Mouse (Mus musculus) monocyte, adult 2 months (primary cell): ENCODE results near the gene Cdip1.
"Not testable (repeated sequence)": the region's sequence is repeated elsewhere in the genome, so short reads cannot be mapped to it uniquely, and the experiment has no call there.

Experiments
- DNase-seq, 2 experiments: peaks; one replicate each; pipeline ENCODE4 v3.0.0; 2022; ENCODE audit warnings: low spot score in 2 of 2, low read depth in 1 of 2

Gene Cdip1

GRCm38 (mm10) chr16:4773289-4773970 is 16.7 kb downstream of the Cdip1 start:
- no peak for DNase-seq

DNA sequence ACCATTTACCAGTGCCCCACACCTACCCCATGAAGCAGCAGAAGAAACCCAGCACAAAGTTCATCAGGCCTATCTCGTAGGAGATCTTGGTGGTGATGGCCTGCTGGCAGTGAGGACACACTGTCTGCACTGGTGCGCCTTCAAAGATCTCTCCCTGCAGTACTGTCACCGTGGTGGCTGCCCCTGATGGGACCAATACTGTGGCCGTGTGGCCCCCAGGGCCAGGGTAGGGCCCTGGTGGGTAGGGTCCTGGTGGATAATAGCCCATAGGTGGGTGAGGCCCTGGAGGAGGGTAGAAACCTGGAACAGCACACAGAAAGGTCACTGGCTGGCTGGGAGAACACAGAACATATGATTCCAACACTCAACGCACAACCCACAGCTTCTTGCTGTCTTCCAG is 21.4 kb downstream of the Cdip1 start:
- no peak for DNase-seq

DNA sequence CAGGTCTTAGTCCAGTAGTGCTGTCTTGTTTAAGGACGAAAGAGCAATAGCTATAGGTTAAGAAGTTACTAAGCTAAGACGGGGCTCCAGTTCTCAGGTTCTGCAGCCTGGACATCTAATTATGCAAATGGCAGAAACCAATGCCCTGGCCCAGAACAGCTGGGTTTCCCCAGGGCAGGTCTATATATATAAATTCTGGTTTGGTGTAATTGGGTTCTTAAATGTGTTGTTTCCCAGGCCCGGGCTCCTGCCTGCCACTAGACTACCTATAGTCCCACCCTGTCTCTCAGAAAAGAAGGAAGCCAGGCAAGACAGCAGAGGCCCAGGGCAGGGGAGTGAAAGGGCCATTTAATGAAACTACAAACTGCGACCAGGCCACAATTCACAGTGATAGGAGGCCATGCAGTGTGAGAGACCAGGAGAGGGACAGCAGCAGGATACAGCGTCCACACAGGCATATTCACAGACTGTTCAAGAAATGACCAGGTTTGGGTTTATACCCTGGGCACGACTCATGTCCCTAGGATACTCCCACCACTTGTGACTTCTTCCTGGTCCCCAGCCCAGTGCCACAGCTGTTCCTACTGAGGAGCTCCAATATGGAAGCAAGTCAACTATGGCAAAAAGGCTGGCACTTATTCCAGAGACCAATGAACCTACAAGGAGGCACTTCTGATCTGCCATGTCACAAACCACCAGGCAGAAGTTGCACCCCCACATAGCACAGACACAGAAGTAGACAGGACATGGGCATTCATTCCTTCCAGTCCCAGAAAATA is 22.9 kb downstream of the Cdip1 start:
- no peak for DNase-seq

DNA sequence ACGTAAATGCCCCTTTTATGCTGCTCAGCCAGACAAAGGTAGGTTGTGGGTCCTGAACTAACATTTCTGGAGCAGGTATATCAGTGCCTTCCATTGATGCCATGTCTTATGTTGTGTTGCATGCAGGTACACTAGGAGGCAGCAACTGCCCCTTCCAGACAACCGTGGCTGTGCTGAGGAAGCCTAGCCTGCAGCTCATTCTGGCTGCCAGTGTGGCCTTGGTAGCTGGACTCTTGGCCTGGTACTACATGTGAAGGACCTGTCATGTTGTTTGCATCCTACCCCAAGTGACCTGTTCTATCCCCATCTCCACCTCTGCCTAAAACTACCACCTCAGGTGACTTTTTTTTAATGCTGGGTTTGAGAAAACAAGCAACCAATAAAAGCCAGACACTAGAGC is 24.2 kb downstream of the Cdip1 start:
- no peak for DNase-seq

- no peak for DNase-seq
Measured at GRCm38 (mm10) chr16:4763276-4763675, 26.8 kb downstream of the Cdip1 start.

- DNase-seq: no peak
Measured at GRCm38 (mm10) chr16:4762437-4762836, 27.7 kb downstream of the Cdip1 start.

- DNase-seq: not testable (repeated sequence)
Measured at GRCm38 (mm10) chr16:4756660-4757335, 33.3 kb downstream of the Cdip1 start.

DNA sequence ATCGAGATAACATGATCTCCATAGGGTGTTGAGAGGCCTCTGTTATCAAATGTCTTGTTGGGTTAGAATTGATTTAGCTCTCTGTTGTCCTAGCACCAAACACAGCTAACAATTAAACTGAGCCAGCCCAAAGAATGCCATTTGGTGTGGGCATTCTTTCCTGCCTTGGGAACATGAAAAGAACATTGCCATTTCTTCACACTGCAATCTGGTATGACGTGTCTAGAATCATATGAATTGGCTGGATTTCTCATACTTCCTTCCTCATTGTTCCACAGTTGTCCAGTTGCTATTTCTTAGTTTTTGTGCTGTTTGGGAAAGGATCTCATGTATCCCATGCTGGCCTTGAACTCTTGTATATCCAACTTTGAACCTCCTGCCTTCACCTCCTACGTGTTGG is 36.0 kb downstream of the Cdip1 start:
- DNase-seq: no peak

GRCm38 (mm10) chr16:4752155-4752554 is 37.9 kb downstream of the Cdip1 start:
- no peak for DNase-seq

DNA sequence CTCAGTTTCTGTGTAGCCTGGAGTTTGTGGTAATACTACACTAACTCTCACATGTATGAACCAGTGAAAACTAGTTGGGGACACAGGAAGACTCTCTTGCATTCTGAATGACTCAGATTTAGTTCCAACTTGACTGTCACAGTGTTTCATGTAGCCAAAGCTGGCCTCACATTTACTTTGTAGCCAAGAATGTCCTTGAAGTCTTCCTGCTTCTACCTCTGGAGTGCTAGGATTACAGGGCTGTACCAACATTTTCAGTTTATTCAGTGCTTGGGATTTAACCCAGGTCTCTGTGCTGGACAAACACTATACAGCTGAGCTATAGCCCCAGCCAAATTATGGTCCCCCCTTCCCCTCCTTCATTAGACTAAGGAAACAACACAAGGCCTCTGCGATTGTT is 47.9 kb downstream of the Cdip1 start:
- no peak for DNase-seq

- DNase-seq: no peak
Measured at GRCm38 (mm10) chr16:4739994-4740393, 50.1 kb downstream of the Cdip1 start.

DNA sequence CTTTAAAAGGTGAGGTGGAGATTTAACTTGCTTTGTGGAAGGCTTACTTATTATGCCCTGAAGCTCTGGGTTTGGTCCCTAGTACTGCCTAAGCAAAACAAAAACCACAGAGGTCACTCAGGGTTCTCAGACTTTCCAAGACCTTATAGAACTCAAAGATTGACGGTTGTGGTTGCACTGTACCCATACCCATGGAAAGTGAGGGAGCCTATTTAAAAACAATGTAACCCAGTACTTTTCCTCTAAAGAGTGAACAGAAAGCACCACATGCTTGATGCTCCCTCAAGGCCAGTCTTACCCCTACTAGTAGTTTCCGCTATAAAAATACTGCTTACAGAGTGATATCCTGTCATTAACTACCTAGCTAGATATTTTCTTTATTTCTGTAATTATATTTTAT is 53.8 kb downstream of the Cdip1 start:
- DNase-seq: no peak

DNA sequence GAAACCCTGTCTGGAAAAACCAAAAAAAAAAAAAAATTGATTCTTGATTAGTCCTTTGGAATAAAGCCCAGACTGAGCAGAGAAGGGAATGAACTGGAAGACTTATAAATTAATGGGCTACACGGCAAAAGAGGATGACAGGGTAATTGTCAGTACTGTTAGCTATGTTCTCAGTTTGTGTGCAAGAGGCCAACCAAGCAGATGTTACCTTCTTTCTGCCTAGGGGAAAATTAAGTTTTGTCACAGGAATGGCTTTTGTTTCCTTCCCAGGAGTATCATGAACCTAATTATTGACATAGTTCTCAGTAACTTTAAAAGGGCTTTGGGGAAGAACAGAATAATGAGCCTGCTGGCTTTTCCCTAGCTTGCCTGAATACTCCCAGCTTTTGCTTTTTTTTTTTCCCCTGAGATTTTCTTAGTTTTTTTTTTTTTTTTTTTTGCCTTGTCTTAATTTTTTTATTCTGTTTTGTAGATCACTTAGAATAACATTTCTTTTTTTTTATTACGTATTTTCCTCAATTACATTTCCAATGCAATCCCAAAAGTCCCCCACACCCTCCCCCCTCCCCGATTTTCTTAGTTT is 59.2 kb downstream of the Cdip1 start:
- DNase-seq: no peak

DNA sequence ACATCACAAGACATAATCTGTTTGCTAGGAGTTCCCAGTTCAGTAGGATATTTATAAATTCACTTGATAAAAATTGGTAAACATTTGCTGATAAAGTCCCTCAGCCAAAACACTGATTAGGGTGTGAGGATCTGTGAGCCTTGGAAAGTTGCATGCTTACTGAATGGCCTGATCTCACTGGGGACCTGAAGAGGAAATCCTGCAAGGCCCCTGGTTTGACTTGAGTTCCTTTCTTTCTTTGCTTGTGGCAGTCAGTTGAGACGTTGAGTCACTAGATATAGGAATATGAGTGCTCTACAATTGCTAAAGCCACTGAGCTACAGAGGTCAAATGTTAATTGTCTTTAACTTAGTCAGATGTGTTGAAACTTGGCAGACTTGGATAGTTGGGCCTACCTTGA is 62.1 kb downstream of the Cdip1 start:
- DNase-seq: no peak

GRCm38 (mm10) chr16:4727526-4727925 is 62.6 kb downstream of the Cdip1 start:
- DNase-seq: no peak

DNA sequence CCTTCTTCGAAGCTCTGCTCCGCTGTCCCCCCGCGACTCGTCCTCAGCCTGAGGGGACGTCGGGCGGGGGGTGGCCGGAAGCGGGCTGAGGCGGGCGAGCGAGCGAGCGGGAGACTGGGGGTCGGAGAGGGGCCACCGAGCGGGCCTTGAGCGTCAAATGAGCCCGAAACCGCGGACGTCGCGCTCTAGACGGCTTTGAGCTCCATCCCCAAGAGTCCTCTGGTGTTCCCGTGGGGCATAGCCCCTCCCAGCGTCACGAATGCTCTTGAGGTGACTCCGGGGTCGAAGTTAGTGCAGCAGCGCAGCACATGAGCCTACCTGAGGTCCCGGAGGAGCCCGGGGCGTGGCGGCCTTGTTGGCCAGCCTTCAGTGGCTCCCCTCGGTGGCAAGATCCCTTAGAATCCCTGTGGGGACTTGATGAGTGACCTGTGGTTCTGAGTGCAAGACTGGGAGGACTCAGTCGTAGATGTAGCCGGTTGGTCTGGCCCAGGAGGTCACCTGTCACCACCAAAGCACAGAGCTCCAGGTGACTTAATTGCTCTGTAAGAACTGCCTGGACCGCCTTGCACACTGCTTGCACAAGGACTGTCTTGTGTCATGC is 63.5 kb downstream of the Cdip1 start:
- DNase-seq: peak in 1 of 2 experiments; percentile 5

DNA sequence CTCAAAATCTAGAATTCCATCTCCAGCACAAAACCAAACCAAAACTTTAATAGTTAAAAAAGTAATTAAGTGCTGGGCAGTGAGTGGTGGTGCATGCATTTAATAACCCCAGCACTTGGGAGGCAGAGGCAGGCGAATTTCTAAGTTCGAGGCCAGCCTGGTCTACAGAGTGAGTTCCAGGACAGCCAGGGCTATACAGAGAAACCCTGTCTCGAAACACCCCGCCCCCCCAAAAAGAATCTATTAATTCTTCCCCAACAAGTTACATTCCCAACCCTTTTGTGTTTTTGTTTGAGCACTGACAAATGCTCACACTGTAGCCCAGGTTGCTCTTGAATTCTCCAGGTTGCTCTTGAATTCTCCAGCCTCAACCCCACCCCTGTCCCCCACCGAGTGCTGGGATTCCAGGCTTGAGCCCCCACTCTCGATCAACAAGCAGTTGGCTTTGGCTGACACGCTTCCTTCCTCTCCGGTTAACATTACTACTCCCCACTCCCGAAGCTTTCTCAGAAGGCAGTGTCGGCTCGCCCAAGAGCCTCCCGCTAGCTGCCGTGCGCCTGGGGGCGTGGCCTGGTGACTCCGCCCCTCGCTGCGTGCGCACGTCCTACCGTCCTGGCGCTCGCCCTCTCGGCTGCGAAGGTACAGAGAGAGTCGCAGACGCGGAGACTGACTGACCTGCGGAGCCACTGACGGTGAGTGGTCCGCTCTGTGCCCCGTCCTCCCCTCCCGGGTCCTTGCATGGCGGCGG is 64.1 kb downstream of the Cdip1 start, which contains the start of gene Hmox2:
TSS of gene Hmox2 (plus strand) at position 582 of the 748 bp plus-strand sequence.
- DNase-seq: peak; percentile 70 to 91

- no peak for DNase-seq
Measured at GRCm38 (mm10) chr16:4725266-4725665, 64.8 kb downstream of the Cdip1 start.

DNA sequence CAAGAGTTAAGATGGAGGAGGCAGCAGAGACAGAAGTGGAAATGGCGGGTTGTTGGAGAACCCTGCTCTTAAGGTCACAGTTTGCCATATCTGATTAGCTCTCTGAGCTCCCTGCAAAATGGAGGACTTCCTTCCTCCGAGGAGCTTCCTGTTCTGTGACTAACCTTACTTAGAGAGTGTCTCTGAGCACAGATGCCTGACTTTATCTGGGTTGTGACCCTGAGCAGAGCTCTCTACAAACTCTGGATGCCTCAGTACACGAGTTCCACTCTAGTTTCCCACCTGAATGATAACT is 67.2 kb downstream of the Cdip1 start:
- peak in 1 of 2 experiments; percentile 26 for DNase-seq

GRCm38 (mm10) chr16:4722128-4722914 is 67.8 kb downstream of the Cdip1 start:
- peak in 1 of 2 experiments; percentile 27 for DNase-seq
